Mouse (Mus musculus) spleen, adult 2 months (tissue): ENCODE measurements around the gene Dlx5. TPM values are rescaled to one million over a fixed set of nuclear protein-coding genes. Genes with fewer than 3 reads are reported as not detected.
A peak's percentile ranks its signal among the peaks of the same experiment; 100 is the strongest.

Experiments used
- DNase-seq, 2 experiments: peaks; one replicate each; pipeline versions ENCODE4 v3.0.0 to v3.0.0-alpha.2; 2012 to 2021; ENCODE audit warnings: low spot score in 2 of 2, low read depth in 1 of 2
- H3K27ac ChIP-seq: fragments of 200-500 bp; 2 replicates; pipeline ENCODE4 v1.5.1; 2012; ENCODE audit warnings: low read length, inconsistent platforms; ENCODE audit not compliant: insufficient read depth
- H3K27me3 ChIP-seq: fragments of 200-500 bp; 2 replicates; pipeline ENCODE4 v1.6.1; 2012; ENCODE audit warnings: mild to moderate bottlenecking, moderate library complexity, low read length, inconsistent platforms; ENCODE audit not compliant: control insufficient read depth, insufficient read depth
- H3K36me3 ChIP-seq: fragments of 200-500 bp; 2 replicates; pipeline ENCODE4 v1.6.1; 2012; ENCODE audit warnings: mild to moderate bottlenecking, low read length, inconsistent platforms; ENCODE audit not compliant: control insufficient read depth, insufficient read depth
- H3K4me1 ChIP-seq: fragments of 200-500 bp; 2 replicates; pipeline ENCODE4 v1.6.1; 2011; ENCODE audit warnings: inconsistent platforms; ENCODE audit not compliant: control insufficient read depth, insufficient read depth, insufficient read length
- H3K4me3 ChIP-seq: fragments of 200-500 bp; 2 replicates; pipeline ENCODE4 v1.5.1; 2011; ENCODE audit warnings: mild to moderate bottlenecking, inconsistent platforms; ENCODE audit not compliant: insufficient read depth, insufficient read length; ENCODE audit errors: extremely low read depth
- CTCF ChIP-seq: fragments of 200-500 bp; IDR thresholded peaks from 2 replicates; pipeline ENCODE4 v1.5.1; 2011; ENCODE audit warnings: mild to moderate bottlenecking, inconsistent platforms; ENCODE audit not compliant: insufficient read depth, insufficient read length, insufficient replicate concordance; ENCODE audit errors: extremely low read depth
- POLR2A ChIP-seq: fragments of 200-500 bp; IDR thresholded peaks from 2 replicates; pipeline ENCODE4 v1.6.1; 2011; ENCODE audit warnings: low read depth, low read length, inconsistent platforms
- WGBS: fragments of 180-500 bp; shearing (Covaris S2); methylation state at CpG from one replicate; pipeline ENCODE4 v1.1.7; 2018; 5-methylcytosine and 5-hydroxymethylcytosine counted together
- polyA plus RNA-seq: library from polyadenylated mRNA; depleted of rRNA; stranded (reverse); fragments of >200 nt; gene quantifications from 2 replicates; pipeline ENCODE4 v1.2.3, GENCODE M21; 2012

The Dlx5 gene
- polyA plus RNA-seq, 1 experiment: not detected

- TF ChIP-seq CTCF (no peak), POLR2A (no peak)
- H3K36me3 ChIP-seq: no peaks in the 10 kb centered on the region
- H3K4me1 ChIP-seq: no peaks in the 10 kb centered on the region; the same call in 1 of the 2 replicates
- H3K4me3 ChIP-seq: peak within 1 kb of the TSS; percentile 4; the same call in 1 of the 2 replicates
- H3K27ac ChIP-seq: no peak within 1 kb of the TSS
- DNase-seq: no peak
- H3K27me3 ChIP-seq: peaks cover 32% of the 10 kb centered on the region
- WGBS: 2% methylated on average over 36 of the region's 52 CpGs
Observed at GRCm38 (mm10) chr6:6863160-6863870, 18.6 kb downstream of the Dlx5 start, which contains the start of gene Dlx6. TSS of gene Dlx6 (plus strand) at chr6:6863334.

DNA sequence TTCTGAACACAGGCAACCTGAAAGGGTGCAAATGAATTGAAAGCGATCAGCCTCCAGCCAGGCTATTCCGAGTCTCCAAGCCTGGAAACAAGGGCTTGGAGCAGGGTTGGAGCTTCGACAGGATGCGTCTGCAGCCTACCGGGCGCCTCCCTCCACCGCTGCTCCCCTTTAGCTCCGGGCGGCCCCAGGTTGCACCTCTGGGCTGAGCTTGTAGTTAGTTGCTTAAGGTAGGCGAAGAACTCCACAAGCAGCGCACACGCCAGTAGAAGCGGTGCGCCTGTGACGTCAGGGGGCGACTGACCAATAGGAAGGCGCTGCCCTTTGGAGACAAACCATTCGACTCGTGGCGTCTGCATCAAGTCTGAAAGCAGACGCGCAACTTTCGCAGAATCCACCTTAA is 19.3 kb downstream of the Dlx5 start:
- Histone ChIP-seq H3K4me1 (no peaks in the 10 kb centered on the region; the same call in 1 of the 2 replicates), H3K27ac (no peak overlapping the region), H3K36me3 (no peaks in the 10 kb centered on the region), H3K27me3 (peaks cover 32% of the 10 kb centered on the region), H3K4me3 (no peak overlapping the region)
- no peak for DNase-seq
- 5% methylated on average over 23 of the region's 23 CpGs for WGBS
- TF ChIP-seq CTCF (no peak), POLR2A (no peak)

- no peak for TF ChIP-seq POLR2A
- no peak for TF ChIP-seq CTCF
- DNase-seq: no peak
- Histone ChIP-seq H3K4me3 (no peak overlapping the region), H3K27ac (no peak overlapping the region), H3K4me1 (no peaks in the 10 kb centered on the region; the same call in 1 of the 2 replicates), H3K36me3 (no peaks in the 10 kb centered on the region), H3K27me3 (peaks cover 32% of the 10 kb centered on the region)
- 5% methylated on average over 11 of the region's 11 CpGs for WGBS
Observed at GRCm38 (mm10) chr6:6861798-6862428, 20.0 kb downstream of the Dlx5 start.

DNA sequence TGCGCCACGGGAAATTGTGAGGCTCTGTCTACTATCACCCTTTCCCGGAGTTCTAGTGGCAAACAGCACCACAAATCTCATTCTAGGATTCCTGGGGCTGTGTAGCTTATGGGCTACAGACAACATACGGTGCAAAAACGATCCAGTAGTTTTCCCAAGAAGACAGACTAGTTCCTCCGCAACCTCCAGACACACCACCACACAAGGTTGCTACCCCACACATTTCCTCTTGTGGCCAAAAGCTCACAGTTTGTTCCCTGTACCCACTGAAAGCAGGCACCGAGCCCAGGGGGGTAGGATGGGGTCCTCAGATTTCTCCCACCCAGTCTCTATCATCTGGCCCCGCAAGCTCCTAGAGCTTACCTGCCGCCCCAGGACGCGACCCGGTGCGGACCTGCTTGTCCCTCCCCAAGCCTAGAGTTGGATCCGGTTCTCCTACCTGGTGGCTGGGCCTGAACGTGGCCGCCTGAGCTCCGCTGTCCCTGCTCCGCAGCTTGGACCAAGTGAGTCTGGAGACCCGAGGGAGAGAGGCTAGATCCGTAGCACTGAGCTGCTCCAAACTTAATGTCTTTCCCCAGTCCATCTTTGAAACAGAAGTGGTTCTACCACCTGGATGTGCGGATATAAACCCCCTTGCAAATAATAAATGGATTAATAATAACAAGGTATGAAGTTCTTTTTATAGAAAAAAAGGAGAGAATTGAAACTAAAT is 20.6 kb downstream of the Dlx5 start:
- TF ChIP-seq POLR2A: no peak
- no peak for TF ChIP-seq CTCF
- DNase-seq: no peak
- Histone ChIP-seq H3K36me3 (no peaks in the 10 kb centered on the region), H3K4me1 (no peaks in the 10 kb centered on the region; the same call in 1 of the 2 replicates), H3K27me3 (peaks cover 34% of the 10 kb centered on the region), H3K27ac (no peak overlapping the region), H3K4me3 (no peak overlapping the region)
- WGBS: 7% methylated on average over 21 of the region's 21 CpGs

GRCm38 (mm10) chr6:6860411-6861085 is 21.3 kb downstream of the Dlx5 start:
- Histone ChIP-seq H3K4me3 (no peak overlapping the region), H3K36me3 (no peaks in the 10 kb centered on the region), H3K27ac (no peak overlapping the region), H3K4me1 (no peaks in the 10 kb centered on the region; the same call in 1 of the 2 replicates), H3K27me3 (peaks cover 35% of the 10 kb centered on the region)
- no peak for DNase-seq
- 1% methylated on average over 33 of the region's 33 CpGs for WGBS
- TF ChIP-seq POLR2A (no peak), CTCF (no peak)

DNA sequence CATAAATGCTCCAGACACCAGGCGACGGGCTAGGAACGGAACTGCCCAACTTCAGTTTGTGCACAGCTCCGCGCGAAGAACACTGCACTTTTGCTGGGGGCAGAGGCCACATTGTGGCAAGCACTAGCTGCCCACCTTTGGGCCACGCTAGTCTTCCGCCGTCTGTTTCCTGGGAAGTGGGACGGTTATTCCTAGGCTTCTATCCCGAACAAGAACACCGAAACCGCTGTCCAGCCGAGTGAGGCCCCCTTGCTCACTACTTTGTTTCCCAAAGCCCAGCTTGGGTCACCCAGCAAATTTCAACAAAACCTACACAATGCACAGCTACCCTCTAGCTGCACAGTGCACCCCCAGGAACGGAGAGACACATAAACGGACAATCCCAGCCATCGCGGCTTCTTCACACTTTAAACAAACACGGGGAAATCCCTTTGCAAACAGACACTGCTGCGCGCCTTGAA is 21.9 kb downstream of the Dlx5 start:
- H3K27me3 ChIP-seq: peaks cover 34% of the 10 kb centered on the region
- 3% methylated on average over 21 of the region's 21 CpGs for WGBS
- no peak overlapping the region for H3K4me3 ChIP-seq
- no peak for TF ChIP-seq CTCF
- no peak for TF ChIP-seq POLR2A
- DNase-seq: no peak
- no peaks in the 10 kb centered on the region for H3K36me3 ChIP-seq
- H3K4me1 ChIP-seq: no peaks in the 10 kb centered on the region; the same call in 1 of the 2 replicates
- no peak overlapping the region for H3K27ac ChIP-seq
